Mouse (Mus musculus): ENCODE results near the gene Slc25a13.
"Not testable (repeated sequence)": the region's sequence is repeated elsewhere in the genome, so short reads cannot be mapped to it uniquely, and the experiment has no call there.

Slc25a13 gene

GRCm38 (mm10) chr6:6202451-6202850 is 14.5 kb downstream of the Slc25a13 start:
- CTCF ChIA-PET, result no interaction called here

- CTCF ChIA-PET, result no interaction called here
These were observed 15.0 kb downstream of the Slc25a13 start for GRCm38 (mm10) chr6:6201977-6202376.

- CTCF ChIA-PET, result no interaction called here
These were observed 17.7 kb downstream of the Slc25a13 start for GRCm38 (mm10) chr6:6199138-6199870.

GRCm38 (mm10) chr6:6198056-6198455 is 18.9 kb downstream of the Slc25a13 start:
- CTCF ChIA-PET, result not testable (repeated sequence)

- CTCF ChIA-PET, result no interaction called here
These were observed 19.6 kb downstream of the Slc25a13 start for GRCm38 (mm10) chr6:6197339-6197738.

GRCm38 (mm10) chr6:6196527-6196926 is 20.4 kb downstream of the Slc25a13 start:
- CTCF ChIA-PET, result no interaction called here

- CTCF ChIA-PET, result no interaction called here
These were observed 22.1 kb downstream of the Slc25a13 start for GRCm38 (mm10) chr6:6194831-6195230.

- CTCF ChIA-PET, result no interaction called here
These were observed 23.1 kb downstream of the Slc25a13 start for GRCm38 (mm10) chr6:6193906-6194305.

GRCm38 (mm10) chr6:6192413-6192812 is 24.6 kb downstream of the Slc25a13 start:
- CTCF ChIA-PET, result no interaction called here

- CTCF ChIA-PET, result no interaction called here
These were observed 25.2 kb downstream of the Slc25a13 start for GRCm38 (mm10) chr6:6191596-6192337.

GRCm38 (mm10) chr6:6188970-6189369 is 28.0 kb downstream of the Slc25a13 start:
- CTCF ChIA-PET, result no interaction called here

GRCm38 (mm10) chr6:6186468-6186867 is 30.5 kb downstream of the Slc25a13 start:
- CTCF ChIA-PET, result no interaction called here

GRCm38 (mm10) chr6:6185735-6186068 is 31.3 kb downstream of the Slc25a13 start:
- CTCF ChIA-PET, result no interaction called here

GRCm38 (mm10) chr6:6184921-6185734 is 31.8 kb downstream of the Slc25a13 start:
- CTCF ChIA-PET, result no interaction called here

GRCm38 (mm10) chr6:6183601-6184000 is 33.4 kb downstream of the Slc25a13 start:
- CTCF ChIA-PET, result no interaction called here

- CTCF ChIA-PET, result no interaction called here
These were observed 34.8 kb downstream of the Slc25a13 start for GRCm38 (mm10) chr6:6182191-6182590.

GRCm38 (mm10) chr6:6178341-6178740 is 38.6 kb downstream of the Slc25a13 start:
- CTCF ChIA-PET, result not testable (repeated sequence)

- CTCF ChIA-PET, result no interaction called here
These were observed 41.5 kb downstream of the Slc25a13 start for GRCm38 (mm10) chr6:6175350-6175971.

GRCm38 (mm10) chr6:6173935-6174561 is 42.9 kb downstream of the Slc25a13 start:
- CTCF ChIA-PET, result no interaction called here

GRCm38 (mm10) chr6:6173166-6173934 is 43.6 kb downstream of the Slc25a13 start:
- CTCF ChIA-PET, result no interaction called here

GRCm38 (mm10) chr6:6168566-6169134 is 48.3 kb downstream of the Slc25a13 start:
- CTCF ChIA-PET, result no interaction called here
